Mouse (Mus musculus) forebrain, embryonic 14.5 days (tissue): ENCODE data around the gene F2rl1. TPM values are rescaled to one million over a fixed set of nuclear protein-coding genes. Genes with fewer than 3 reads are reported as not detected.

Experiments
- ATAC-seq: fragments of 200-750 bp; cut with Nextera tagmentation; 2 replicates; pipeline ENCODE4 v1.8.0; 2017; ENCODE audit warnings: mild to moderate bottlenecking, moderate library complexity
- DNase-seq: peaks from one replicate; pipeline ENCODE4 v3.0.0-alpha.2; 2015; ENCODE audit warnings: low spot score
- H3K27ac ChIP-seq: fragments of 300-500 bp; sonication (generic); 2 replicates; pipeline ENCODE4 v1.5.1; 2014; ENCODE audit warnings: low read depth, mild to moderate bottlenecking, control low read depth, low read length, moderate library complexity
- H3K27me3 ChIP-seq: fragments of 300-500 bp; sonication (generic); replicated peaks from 2 replicates; pipeline ENCODE4 v1.6.1; 2014; ENCODE audit warnings: low read length, control low read depth, mixed read lengths; ENCODE audit not compliant: control insufficient read depth, insufficient read depth
- H3K36me3 ChIP-seq: fragments of 300-500 bp; sonication (generic); 2 replicates; pipeline ENCODE4 v1.6.1; 2014; ENCODE audit warnings: low read length, control low read depth; ENCODE audit not compliant: control insufficient read depth, insufficient read depth
- H3K4me1 ChIP-seq: fragments of 300-500 bp; sonication (generic); 2 replicates; pipeline ENCODE4 v1.6.1; 2014; ENCODE audit warnings: antibody characterized with exemption, low read length, control low read depth; ENCODE audit not compliant: control insufficient read depth, insufficient read depth
- H3K4me2 ChIP-seq: fragments of 300-500 bp; sonication (generic); 2 replicates; pipeline ENCODE4 v1.6.1; 2014; ENCODE audit warnings: mild to moderate bottlenecking, control low read depth, low read length
- H3K4me3 ChIP-seq: fragments of 300-500 bp; sonication (generic); 2 replicates; pipeline ENCODE4 v1.5.1; 2014; ENCODE audit warnings: low read depth, low read length, control low read depth
- H3K9ac ChIP-seq: fragments of 300-500 bp; sonication (generic); 2 replicates; pipeline ENCODE4 v1.6.1; 2014; ENCODE audit warnings: mild to moderate bottlenecking, low read length, control low read depth, moderate library complexity
- H3K9me3 ChIP-seq: fragments of 300-500 bp; sonication (generic); replicated peaks from 2 replicates; pipeline ENCODE4 v1.6.1; 2016; ENCODE audit warnings: low read length, control low read depth, mixed read lengths; ENCODE audit not compliant: control insufficient read depth
- WGBS: fragments of 180-500 bp; shearing (Covaris S2); extraction: QIAGEN DNeasy Blood & Tissue Kit; methylation state at CpG from one replicate; pipeline ENCODE4 v1.1.7; 2014; 5-methylcytosine and 5-hydroxymethylcytosine counted together
- polyA plus RNA-seq: library from polyadenylated mRNA; unstranded; fragments of >200 nt; fragmentation: Nextera tagmentation; extraction: Ambion mirVana; gene quantifications from 2 replicates; pipeline ENCODE4 v1.2.1, GENCODE M21; 2014

F2rl1 gene
- polyA plus RNA-seq, 1 experiment from 2014 or later: 0.17 TPM

DNA sequence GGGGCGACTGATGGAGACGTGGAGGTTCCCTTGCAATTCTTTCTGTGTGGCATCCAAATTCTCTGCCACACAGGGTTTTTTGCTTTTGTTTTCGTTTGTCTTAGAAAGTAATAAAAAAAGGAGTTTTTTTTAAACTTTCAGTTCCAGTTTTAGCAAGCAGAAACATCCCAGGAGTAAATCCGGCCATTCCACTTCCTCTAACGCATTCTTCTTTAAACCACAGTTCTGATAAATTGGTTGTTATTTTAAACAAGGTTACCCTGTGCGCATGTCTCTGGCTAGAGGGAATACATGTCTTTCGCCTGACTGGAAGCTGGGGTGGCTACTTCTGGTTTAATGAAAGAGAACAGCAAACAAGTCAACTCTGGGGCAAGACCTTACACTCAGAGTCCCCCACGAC is 30.2 kb downstream of the F2rl1 start:
- Histone ChIP-seq H3K27me3 (no peaks in the 10 kb centered on the region), H3K36me3 (no peaks in the 10 kb centered on the region), H3K4me1 (no peaks in the 10 kb centered on the region), H3K4me3 (no peak overlapping the region), H3K4me2 (no peak overlapping the region), H3K9me3 (no peaks in the 10 kb centered on the region), H3K9ac (no peak overlapping the region), H3K27ac (no peak overlapping the region)
- WGBS: 83% methylated on average over 8 of the region's 8 CpGs
- ATAC-seq (no peak), DNase-seq (no peak)

- Histone ChIP-seq H3K4me1 (no peaks in the 10 kb centered on the region), H3K36me3 (no peaks in the 10 kb centered on the region), H3K27me3 (no peaks in the 10 kb centered on the region), H3K9me3 (no peaks in the 10 kb centered on the region), H3K9ac (no peak overlapping the region), H3K4me2 (no peak overlapping the region), H3K4me3 (no peak overlapping the region), H3K27ac (no peak overlapping the region)
- ATAC-seq (no peak), DNase-seq (no peak)
- WGBS: 64% methylated on average over 5 of the region's 5 CpGs
These were observed 31.7 kb downstream of the F2rl1 start for GRCm38 (mm10) chr13:95493296-95493695.

DNA sequence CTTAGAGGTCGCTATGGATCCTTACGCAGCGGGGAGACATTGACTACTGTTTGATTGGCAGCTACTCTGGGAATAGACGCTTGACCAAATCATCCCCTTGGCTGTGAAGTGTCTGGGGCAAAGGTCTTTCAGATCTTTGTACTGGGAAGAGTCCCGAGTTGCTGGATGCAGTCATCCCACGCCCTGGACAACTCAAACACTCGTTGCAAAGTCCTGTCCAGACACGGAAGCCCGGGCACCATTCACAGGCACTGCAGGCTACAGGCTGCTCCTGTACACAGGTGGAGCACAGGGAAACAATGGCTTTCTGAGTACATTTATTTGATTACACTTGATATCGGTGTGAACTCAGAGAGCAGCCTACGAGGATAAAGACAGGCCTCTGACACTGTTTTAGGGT is 33.7 kb downstream of the F2rl1 start:
- DNase-seq (no peak), ATAC-seq (no peak)
- WGBS: 76% methylated on average over 11 of the region's 11 CpGs

GRCm38 (mm10) chr13:95484664-95485063 is 40.4 kb downstream of the F2rl1 start:
- DNase-seq (peak; percentile 39), ATAC-seq (no peak)
- Histone ChIP-seq H3K4me3 (no peak overlapping the region), H3K4me1 (no peaks in the 10 kb centered on the region), H3K9me3 (no peaks in the 10 kb centered on the region), H3K27me3 (no peaks in the 10 kb centered on the region), H3K27ac (no peak overlapping the region), H3K36me3 (no peaks in the 10 kb centered on the region), H3K9ac (no peak overlapping the region), H3K4me2 (no peak overlapping the region)
- WGBS: 40% methylated on average over 5 of the region's 5 CpGs

More for the DNA sequence above, 33.7 kb downstream of the F2rl1 start:
- no peaks in the 10 kb centered on the region for H3K9me3 ChIP-seq
- H3K9ac ChIP-seq: no peak overlapping the region
- no peak overlapping the region for H3K4me3 ChIP-seq
- H3K4me1 ChIP-seq: no peaks in the 10 kb centered on the region
- H3K4me2 ChIP-seq: no peak overlapping the region
- H3K27me3 ChIP-seq: no peaks in the 10 kb centered on the region
- no peaks in the 10 kb centered on the region for H3K36me3 ChIP-seq
- no peak overlapping the region for H3K27ac ChIP-seq

DNA sequence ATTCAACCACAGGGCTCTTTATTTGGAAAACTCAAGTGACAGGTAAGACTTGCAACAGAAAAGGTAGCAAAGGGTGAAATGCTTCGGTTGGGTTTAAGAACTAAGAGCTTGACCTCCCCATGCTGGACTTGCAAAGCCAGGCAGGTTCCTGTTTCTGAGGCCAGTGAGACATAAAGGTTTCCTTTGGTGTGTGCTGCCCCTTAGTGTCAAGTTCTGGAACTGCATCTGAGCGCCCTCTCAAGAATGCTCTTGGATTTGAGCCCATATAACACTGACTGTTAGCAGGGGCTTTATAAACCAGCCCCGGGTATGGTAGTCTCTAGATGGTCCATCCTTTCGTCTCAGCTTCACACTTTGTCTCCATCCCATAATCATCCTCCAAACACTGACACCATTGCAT is 43.6 kb downstream of the F2rl1 start:
- WGBS: 17% methylated on average over 4 of the region's 4 CpGs
- no peaks in the 10 kb centered on the region for H3K4me1 ChIP-seq
- H3K9me3 ChIP-seq: no peaks in the 10 kb centered on the region
- no peak overlapping the region for H3K9ac ChIP-seq
- H3K4me2 ChIP-seq: no peak overlapping the region
- DNase-seq: peak; percentile 91
- H3K36me3 ChIP-seq: no peaks in the 10 kb centered on the region
- no peaks in the 10 kb centered on the region for H3K27me3 ChIP-seq
- H3K27ac ChIP-seq: no peak overlapping the region
- H3K4me3 ChIP-seq: no peak overlapping the region
- peak; percentile 63 for ATAC-seq

DNA sequence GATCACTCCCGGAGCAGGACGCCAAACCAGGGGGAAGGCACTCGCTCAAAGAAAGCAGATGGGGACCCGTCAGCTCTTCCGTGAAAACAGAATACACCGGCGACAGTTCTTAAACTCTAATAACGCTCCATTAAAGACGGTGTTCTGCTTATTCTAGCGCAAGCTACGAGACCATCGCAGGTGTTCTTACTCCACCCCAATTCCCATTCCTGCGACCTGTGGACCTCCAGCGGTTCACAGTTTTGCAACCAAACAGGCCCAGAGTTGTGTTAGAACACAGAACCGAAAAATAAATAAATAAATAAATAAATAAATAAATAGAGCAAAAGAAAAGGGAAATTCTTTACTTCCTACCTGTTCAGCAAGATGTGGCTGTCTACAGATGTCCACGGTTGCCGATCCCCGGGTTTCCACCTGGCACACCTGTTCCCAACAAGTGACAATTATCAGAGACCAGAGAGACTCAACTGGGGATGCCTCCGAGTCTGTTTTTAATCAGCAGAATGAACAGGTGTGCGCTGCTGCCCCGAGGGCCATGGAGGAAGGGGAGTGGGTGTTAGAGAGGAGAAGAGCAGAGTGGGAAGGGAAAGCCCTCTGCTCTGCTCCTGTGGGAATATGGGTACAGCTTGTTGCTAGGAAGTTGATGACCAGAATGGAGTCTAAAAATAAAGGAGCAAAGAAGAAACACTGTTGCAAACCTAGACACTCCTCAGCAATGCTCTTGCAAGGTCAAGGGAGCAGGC is 46.2 kb downstream of the F2rl1 start, which contains the start of gene S100z:
TSS of gene S100z (minus strand) at position 51 of the 743 bp plus-strand sequence.
- no peaks in the 10 kb centered on the region for H3K4me1 ChIP-seq
- H3K9me3 ChIP-seq: no peaks in the 10 kb centered on the region
- DNase-seq (no peak), ATAC-seq (no peak)
- 90% methylated on average over 21 of the region's 21 CpGs for WGBS
- no peaks in the 10 kb centered on the region for H3K27me3 ChIP-seq
- H3K4me3 ChIP-seq: no peak within 1 kb of the TSS
- no peak within 1 kb of the TSS for H3K9ac ChIP-seq
- no peak within 1 kb of the TSS for H3K4me2 ChIP-seq
- no peaks in the 10 kb centered on the region for H3K36me3 ChIP-seq
- no peak within 1 kb of the TSS for H3K27ac ChIP-seq

GRCm38 (mm10) chr13:95477173-95477572 is 47.9 kb downstream of the F2rl1 start:
- no peaks in the 10 kb centered on the region for H3K9me3 ChIP-seq
- no peak overlapping the region for H3K9ac ChIP-seq
- no peak overlapping the region for H3K4me2 ChIP-seq
- H3K4me3 ChIP-seq: no peak overlapping the region
- no peaks in the 10 kb centered on the region for H3K36me3 ChIP-seq
- ATAC-seq (no peak), DNase-seq (no peak)
- H3K27ac ChIP-seq: no peak overlapping the region
- H3K27me3 ChIP-seq: no peaks in the 10 kb centered on the region
- 76% methylated on average over 6 of the region's 6 CpGs for WGBS
- no peaks in the 10 kb centered on the region for H3K4me1 ChIP-seq

- 68% methylated on average over 7 of the region's 7 CpGs for WGBS
- H3K9me3 ChIP-seq: no peaks in the 10 kb centered on the region
- H3K4me3 ChIP-seq: no peak overlapping the region
- no peaks in the 10 kb centered on the region for H3K27me3 ChIP-seq
- no peak overlapping the region for H3K4me2 ChIP-seq
- no peak for ATAC-seq
- no peak for DNase-seq
- H3K36me3 ChIP-seq: no peaks in the 10 kb centered on the region
- no peak overlapping the region for H3K9ac ChIP-seq
- H3K27ac ChIP-seq: no peak overlapping the region
- no peaks in the 10 kb centered on the region for H3K4me1 ChIP-seq
These were observed 49.9 kb downstream of the F2rl1 start for GRCm38 (mm10) chr13:95475124-95475523.

DNA sequence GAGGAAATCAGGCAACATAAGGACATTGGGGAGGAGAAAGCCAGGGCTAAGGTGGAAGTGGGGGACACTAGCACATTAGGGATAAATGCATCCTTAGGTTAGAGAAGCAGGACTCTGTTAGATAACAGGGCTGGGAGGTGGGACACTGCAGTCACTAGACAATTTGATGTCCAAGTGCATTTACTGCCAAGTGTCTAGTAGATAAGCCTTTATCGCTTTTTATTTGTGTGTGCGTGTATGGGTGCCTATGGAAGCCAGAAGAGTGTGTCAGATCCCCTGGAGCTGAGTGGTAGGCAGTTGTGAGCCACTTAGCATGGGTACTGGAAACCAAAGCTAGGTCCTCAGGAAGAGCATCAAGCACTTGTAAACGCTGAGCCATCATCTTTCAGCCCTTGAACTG is 50.7 kb downstream of the F2rl1 start:
- ATAC-seq: no peak

More for the DNA sequence above, 50.7 kb downstream of the F2rl1 start:
- no peak for DNase-seq
- H3K9ac ChIP-seq: no peak overlapping the region
- H3K27me3 ChIP-seq: no peaks in the 10 kb centered on the region
- no peak overlapping the region for H3K4me3 ChIP-seq
- H3K9me3 ChIP-seq: no peaks in the 10 kb centered on the region
- WGBS: 85% methylated on average over 3 of the region's 3 CpGs
- no peaks in the 10 kb centered on the region for H3K36me3 ChIP-seq
- no peak overlapping the region for H3K4me2 ChIP-seq
- no peaks in the 10 kb centered on the region for H3K4me1 ChIP-seq
- H3K27ac ChIP-seq: no peak overlapping the region
